Mouse (Mus musculus): ENCODE results near the gene Rnf213. TPM values are rescaled to one million over a fixed set of nuclear protein-coding genes. Genes with fewer than 3 reads are reported as not detected.

Gene Rnf213
- polyA plus RNA-seq, 1 experiment: 27.7 TPM

GRCm38 (mm10) chr11:119355443-119356385 lies 37.2 kb upstream of the Rnf213 start, which contains the start of the genes Sgsh and Slc26a11:
TSS of gene Sgsh (minus strand) at chr11:119355536.
TSS of gene Slc26a11 (plus strand) at chr11:119355557.
- 3% methylated on average over 40 of the region's 40 CpGs for WGBS
- TF ChIP-seq CTCF (IDR thresholded peaks at IDR 0.05; ENCODE audit: control insufficient read depth, insufficient read depth, low read length) (no peak), POLR2A (IDR thresholded peaks at IDR 0.05; ENCODE audit: borderline replicate concordance, control insufficient read depth, low read depth, low read length) (peak; percentile 81)
- peak within 1 kb of the TSS; percentile 91 for H3K4me3 ChIP-seq (replicated peaks; ENCODE audit: control insufficient read depth, low read depth, low read length)

GRCm38 (mm10) chr11:119359089-119359488 lies 33.8 kb upstream of the Rnf213 start:
- Histone ChIP-seq H3K27ac (ENCODE audit: control insufficient read depth, insufficient read depth, low read depth, low read length, poor library complexity) (no peak overlapping the region), H3K4me1 (ENCODE audit: control insufficient read depth, insufficient read depth, low read length) (peaks cover 4% of the 10 kb centered on the region; the same call in 1 of the 2 replicates), H3K4me3 (replicated peaks; ENCODE audit: control insufficient read depth, low read depth, low read length) (no peak overlapping the region)
- no peak for TF ChIP-seq CTCF (IDR thresholded peaks at IDR 0.05; ENCODE audit: control insufficient read depth, insufficient read depth, low read length)
- TF ChIP-seq POLR2A (IDR thresholded peaks at IDR 0.05; ENCODE audit: borderline replicate concordance, control insufficient read depth, low read depth, low read length): no peak
- 90% methylated on average over 10 of the region's 10 CpGs for WGBS

More at GRCm38 (mm10) chr11:119355443-119356385, 37.2 kb upstream of the Rnf213 start, which contains the start of the genes Sgsh and Slc26a11:
- Histone ChIP-seq H3K27ac (ENCODE audit: control insufficient read depth, insufficient read depth, low read depth, low read length, poor library complexity) (peak within 1 kb of the TSS; percentile 89), H3K4me1 (ENCODE audit: control insufficient read depth, insufficient read depth, low read length) (peaks cover 16% of the 10 kb centered on the region)

GRCm38 (mm10) chr11:119362769-119363533 lies 29.9 kb upstream of the Rnf213 start:
- WGBS: 38% methylated on average over 11 of the region's 11 CpGs
- TF ChIP-seq CTCF (IDR thresholded peaks at IDR 0.05; ENCODE audit: control insufficient read depth, insufficient read depth, low read length) (no peak), POLR2A (IDR thresholded peaks at IDR 0.05; ENCODE audit: borderline replicate concordance, control insufficient read depth, low read depth, low read length) (no peak)
- Histone ChIP-seq H3K4me1 (ENCODE audit: control insufficient read depth, insufficient read depth, low read length) (no peaks in the 10 kb centered on the region), H3K27ac (ENCODE audit: control insufficient read depth, insufficient read depth, low read depth, low read length, poor library complexity) (no peak overlapping the region), H3K4me3 (replicated peaks; ENCODE audit: control insufficient read depth, low read depth, low read length) (no peak overlapping the region)

- TF ChIP-seq CTCF (IDR thresholded peaks at IDR 0.05; ENCODE audit: control insufficient read depth, insufficient read depth, low read length) (peak; percentile 96), POLR2A (IDR thresholded peaks at IDR 0.05; ENCODE audit: borderline replicate concordance, control insufficient read depth, low read depth, low read length) (no peak)
- no peaks in the 10 kb centered on the region; the same call in 1 of the 2 replicates for H3K4me1 ChIP-seq (ENCODE audit: control insufficient read depth, insufficient read depth, low read length)
- WGBS: 30% methylated on average over 11 of the region's 11 CpGs
- no peak overlapping the region for H3K4me3 ChIP-seq (replicated peaks; ENCODE audit: control insufficient read depth, low read depth, low read length)
- H3K27ac ChIP-seq (ENCODE audit: control insufficient read depth, insufficient read depth, low read depth, low read length, poor library complexity): no peak overlapping the region
Measured at GRCm38 (mm10) chr11:119363534-119364145, 29.3 kb upstream of the Rnf213 start.

- TF ChIP-seq CTCF (IDR thresholded peaks at IDR 0.05; ENCODE audit: control insufficient read depth, insufficient read depth, low read length): no peak
- no peak for TF ChIP-seq POLR2A (IDR thresholded peaks at IDR 0.05; ENCODE audit: borderline replicate concordance, control insufficient read depth, low read depth, low read length)
- WGBS: 34% methylated on average over 6 of the region's 6 CpGs
- H3K4me1 ChIP-seq (ENCODE audit: control insufficient read depth, insufficient read depth, low read length): peaks cover 10% of the 10 kb centered on the region; the same call in 1 of the 2 replicates
- H3K27ac ChIP-seq (ENCODE audit: control insufficient read depth, insufficient read depth, low read depth, low read length, poor library complexity): peak overlapping the region; percentile 22
- no peak overlapping the region for H3K4me3 ChIP-seq (replicated peaks; ENCODE audit: control insufficient read depth, low read depth, low read length)
Measured at GRCm38 (mm10) chr11:119375425-119375824, 17.5 kb upstream of the Rnf213 start.

GRCm38 (mm10) chr11:119377326-119377725 lies 15.6 kb upstream of the Rnf213 start:
- WGBS: 56% methylated on average over 11 of the region's 11 CpGs
- no peak for TF ChIP-seq POLR2A (IDR thresholded peaks at IDR 0.05; ENCODE audit: borderline replicate concordance, control insufficient read depth, low read depth, low read length)
- TF ChIP-seq CTCF (IDR thresholded peaks at IDR 0.05; ENCODE audit: control insufficient read depth, insufficient read depth, low read length): no peak
- H3K4me3 ChIP-seq (replicated peaks; ENCODE audit: control insufficient read depth, low read depth, low read length): no peak overlapping the region
- peak overlapping the region; percentile 83 for H3K27ac ChIP-seq (ENCODE audit: control insufficient read depth, insufficient read depth, low read depth, low read length, poor library complexity)
- peaks cover 10% of the 10 kb centered on the region; the same call in 1 of the 2 replicates for H3K4me1 ChIP-seq (ENCODE audit: control insufficient read depth, insufficient read depth, low read length)

GRCm38 (mm10) chr11:119378551-119378950 lies 14.3 kb upstream of the Rnf213 start:
- no peak for TF ChIP-seq CTCF (IDR thresholded peaks at IDR 0.05; ENCODE audit: control insufficient read depth, insufficient read depth, low read length)
- no peak for TF ChIP-seq POLR2A (IDR thresholded peaks at IDR 0.05; ENCODE audit: borderline replicate concordance, control insufficient read depth, low read depth, low read length)
- Histone ChIP-seq H3K4me1 (ENCODE audit: control insufficient read depth, insufficient read depth, low read length) (peaks cover 10% of the 10 kb centered on the region), H3K27ac (ENCODE audit: control insufficient read depth, insufficient read depth, low read depth, low read length, poor library complexity) (no peak overlapping the region), H3K4me3 (replicated peaks; ENCODE audit: control insufficient read depth, low read depth, low read length) (no peak overlapping the region)
- 91% methylated on average over 1 of the region's 1 CpGs for WGBS

Data from bone marrow, adult 2 months (tissue).